Mouse (Mus musculus) ZHBTc4 (cell line): ENCODE results near the gene Gcnt1.

Experiments used
- DNase-seq: peaks from one replicate; pipeline ENCODE4 v3.0.0-alpha.2; 2011; ENCODE audit warnings: low read depth, low spot score

The Gcnt1 gene

GRCm38 (mm10) chr19:17372701-17373100 lies at the start of gene Gcnt1:
Gene Gcnt1 (minus strand): TSS chr19:17372844.
- DNase-seq, result no peak

- peak; percentile 80 for DNase-seq
These were observed 45.2 kb upstream of the Gcnt1 start for GRCm38 (mm10) chr19:17417855-17418254.

GRCm38 (mm10) chr19:17412915-17413459 lies 40.3 kb upstream of the Gcnt1 start:
- no peak for DNase-seq

- DNase-seq, result no peak
These were observed 37.9 kb upstream of the Gcnt1 start for GRCm38 (mm10) chr19:17410465-17411065.

- no peak for DNase-seq
These were observed 36.7 kb upstream of the Gcnt1 start for GRCm38 (mm10) chr19:17409351-17409750.

GRCm38 (mm10) chr19:17408591-17408990 lies 35.9 kb upstream of the Gcnt1 start:
- DNase-seq, result no peak

- DNase-seq, result no peak
These were observed 34.2 kb upstream of the Gcnt1 start for GRCm38 (mm10) chr19:17406823-17407222.

GRCm38 (mm10) chr19:17403175-17403574 lies 30.5 kb upstream of the Gcnt1 start:
- no peak for DNase-seq

GRCm38 (mm10) chr19:17400571-17400970 lies 27.9 kb upstream of the Gcnt1 start:
- no peak for DNase-seq

- no peak for DNase-seq
These were observed 27.3 kb upstream of the Gcnt1 start for GRCm38 (mm10) chr19:17399965-17400364.

- DNase-seq, result no peak
These were observed 25.3 kb upstream of the Gcnt1 start for GRCm38 (mm10) chr19:17397922-17398321.

- DNase-seq, result no peak
These were observed 24.2 kb upstream of the Gcnt1 start for GRCm38 (mm10) chr19:17396802-17397201.

- DNase-seq, result peak; percentile 97
These were observed 21.4 kb upstream of the Gcnt1 start, which contains the start of gene Rfk for GRCm38 (mm10) chr19:17393841-17394591. Gene Rfk (plus strand): TSS chr19:17394043.

GRCm38 (mm10) chr19:17392866-17393265 lies 20.2 kb upstream of the Gcnt1 start:
- no peak for DNase-seq

- DNase-seq, result peak; percentile 63
These were observed 15.8 kb upstream of the Gcnt1 start for GRCm38 (mm10) chr19:17388404-17388803.

GRCm38 (mm10) chr19:17386424-17386823 lies 13.8 kb upstream of the Gcnt1 start:
- no peak for DNase-seq

GRCm38 (mm10) chr19:17385426-17385825 lies 12.8 kb upstream of the Gcnt1 start:
- no peak for DNase-seq

GRCm38 (mm10) chr19:17385022-17385421 lies 12.4 kb upstream of the Gcnt1 start:
- DNase-seq, result no peak

- no peak for DNase-seq
These were observed 10.3 kb upstream of the Gcnt1 start for GRCm38 (mm10) chr19:17382807-17383397.

GRCm38 (mm10) chr19:17380549-17380948 lies 7.9 kb upstream of the Gcnt1 start:
- DNase-seq, result no peak

- no peak for DNase-seq
These were observed 6.2 kb upstream of the Gcnt1 start for GRCm38 (mm10) chr19:17378845-17379244.

- no peak for DNase-seq
These were observed 3.1 kb downstream of the Gcnt1 start for GRCm38 (mm10) chr19:17369581-17369980.
